Mouse (Mus musculus) MEL (cell line): ENCODE measurements around the gene Pkd1l2. TPM values are rescaled to one million over a fixed set of nuclear protein-coding genes. Genes with fewer than 3 reads are reported as not detected.
A peak's percentile ranks its signal among the peaks of the same experiment; 100 is the strongest.

Source experiments
- DNase-seq: peaks from one replicate; pipeline ENCODE4 v3.0.0; 2011; ENCODE audit warnings: low read depth, low spot score
- H3K27ac ChIP-seq: 2 replicates; pipeline ENCODE4 v1.5.1; 2012; ENCODE audit warnings: low read depth, mild to moderate bottlenecking, control low read depth, low read length, moderate library complexity; ENCODE audit not compliant: control insufficient read depth
- H3K27me3 ChIP-seq, 2 experiments: fragments of 150-350 bp in 1 of 2; sonication (generic) in 1 of 2; 2 replicates each; pipeline ENCODE4 v1.6.1; 2012; ENCODE audit warnings: low read length in 2 of 2, mild to moderate bottlenecking in 2 of 2, improper control_type of control experiment in 1 of 2, moderate library complexity in 1 of 2; ENCODE audit not compliant: insufficient read depth in 2 of 2, control insufficient read depth in 1 of 2
- H3K36me3 ChIP-seq, 2 experiments: 2 replicates each; pipeline ENCODE4 v1.6.1; 2012 to 2014; ENCODE audit warnings: low read length in 2 of 2, improper control_type of control experiment in 1 of 2, inconsistent platforms in 1 of 2, mild to moderate bottlenecking in 1 of 2; ENCODE audit not compliant: insufficient read depth in 2 of 2, control insufficient read depth in 1 of 2
- H3K4me1 ChIP-seq, 2 experiments: fragments of 150-350 bp in 1 of 2; sonication (generic) in 1 of 2; 2 replicates each; pipeline ENCODE4 v1.6.1; 2012; ENCODE audit warnings: low read length in 2 of 2, improper control_type of control experiment in 1 of 2, mild to moderate bottlenecking in 1 of 2; ENCODE audit not compliant: insufficient read depth in 2 of 2, control insufficient read depth in 1 of 2
- H3K4me3 ChIP-seq, 2 experiments: fragments of 150-350 bp in 1 of 2; sonication (generic) in 1 of 2; 2 replicates each; pipeline ENCODE4 v1.5.1; 2012; ENCODE audit warnings: low read depth in 2 of 2, low read length in 2 of 2, mild to moderate bottlenecking in 2 of 2, moderate library complexity in 2 of 2, control low read depth in 1 of 2, improper control_type of control experiment in 1 of 2; ENCODE audit not compliant: control insufficient read depth in 1 of 2, insufficient read depth in 1 of 2
- H3K79me2 ChIP-seq: 2 replicates; pipeline ENCODE4 v1.6.1; 2012; ENCODE audit warnings: mild to moderate bottlenecking, low read length, moderate library complexity; ENCODE audit not compliant: control insufficient read depth, poor library complexity, insufficient read depth
- H3K9ac ChIP-seq: 2 replicates; pipeline ENCODE4 v1.6.1; 2012; ENCODE audit warnings: low read depth, mild to moderate bottlenecking, control low read depth, low read length, moderate library complexity; ENCODE audit not compliant: control insufficient read depth, poor library complexity, severe bottlenecking
- H3K9me3 ChIP-seq: fragments of 150-350 bp; sonication (generic); replicated peaks from 2 replicates; pipeline ENCODE4 v1.6.1; 2012; ENCODE audit warnings: mild to moderate bottlenecking, low read length, improper control_type of control experiment, moderate library complexity; ENCODE audit not compliant: insufficient read depth
- CHD1 ChIP-seq: IDR thresholded peaks from 2 replicates; pipeline ENCODE4 v1.6.1; 2012; ENCODE audit warnings: low read depth, mild to moderate bottlenecking, inconsistent platforms, low read length, improper control_type of control experiment
- CHD2 ChIP-seq: IDR thresholded peaks from 2 replicates; pipeline ENCODE4 v1.6.1; 2011; ENCODE audit warnings: low read length, improper control_type of control experiment
- CTCF ChIP-seq, 3 experiments: IDR thresholded peaks in 2 of 3; conservative IDR thresholded peaks in 1 of 3; 2 replicates each; pipeline ENCODE4 v1.5.1; 2011 to 2012; ENCODE audit warnings: low read length in 3 of 3, low read depth in 2 of 3, mild to moderate bottlenecking in 2 of 3, improper control_type of control experiment in 1 of 3, inconsistent platforms in 1 of 3, mixed read lengths in 1 of 3, moderate library complexity in 1 of 3; ENCODE audit not compliant: control insufficient read depth in 1 of 3, insufficient read depth in 1 of 3, poor library complexity in 1 of 3, severe bottlenecking in 1 of 3
- E2F4 ChIP-seq: IDR thresholded peaks from 2 replicates; pipeline ENCODE4 v1.6.1; 2011; ENCODE audit warnings: low read depth, low read length, improper control_type of control experiment, borderline replicate concordance
- ELF1 ChIP-seq: IDR thresholded peaks from 2 replicates; pipeline ENCODE4 v1.6.1; 2014; ENCODE audit warnings: low read depth, mild to moderate bottlenecking, inconsistent platforms, low read length, improper control_type of control experiment, moderate library complexity
- GABPA ChIP-seq: IDR thresholded peaks from 2 replicates; pipeline ENCODE4 v1.6.1; 2012; ENCODE audit warnings: low read depth, mild to moderate bottlenecking, inconsistent platforms, low read length, improper control_type of control experiment, moderate library complexity
- HCFC1 ChIP-seq: IDR thresholded peaks from 2 replicates; pipeline ENCODE4 v1.6.1; 2012; ENCODE audit warnings: low read depth, mild to moderate bottlenecking, inconsistent platforms, low read length, improper control_type of control experiment, moderate library complexity
- MYB ChIP-seq: IDR thresholded peaks from 2 replicates; pipeline ENCODE4 v1.6.1; 2011; ENCODE audit warnings: mild to moderate bottlenecking, low read depth, low read length, improper control_type of control experiment
- NELFE ChIP-seq: IDR thresholded peaks from 2 replicates; pipeline ENCODE4 v1.6.1; 2011; ENCODE audit warnings: low read depth, low read length, improper control_type of control experiment
- POLR2AphosphoS2 ChIP-seq: IDR thresholded peaks from 2 replicates; pipeline ENCODE4 v1.6.1; 2011; ENCODE audit warnings: low read length, improper control_type of control experiment
- RCOR1 ChIP-seq: IDR thresholded peaks from 2 replicates; pipeline ENCODE4 v1.6.1; 2012; ENCODE audit warnings: low read depth, mild to moderate bottlenecking, inconsistent platforms, low read length, improper control_type of control experiment
- TCF12 ChIP-seq: IDR thresholded peaks from 2 replicates; pipeline ENCODE4 v1.6.1; 2014; ENCODE audit warnings: low read depth, mild to moderate bottlenecking, inconsistent platforms, low read length, improper control_type of control experiment, moderate library complexity
- USF2 ChIP-seq, 2 experiments: IDR thresholded peaks; 2 replicates each; pipeline ENCODE4 v1.6.1; 2011 to 2012; ENCODE audit warnings: improper control_type of control experiment in 2 of 2, low read length in 2 of 2, borderline replicate concordance in 1 of 2, inconsistent platforms in 1 of 2, low read depth in 1 of 2, mild to moderate bottlenecking in 1 of 2; ENCODE audit not compliant: insufficient read depth in 1 of 2
- polyA plus RNA-seq, 2 experiments: library from polyadenylated mRNA; stranded (reverse) in 1 of 2; unstranded in 1 of 2; fragments of >175 nt in 1 of 2; fragments of >200 nt in 1 of 2; gene quantifications; 2 replicates each; pipeline versions ENCODE4 v1.2.1 to v1.2.4; 2012; ENCODE audit warnings: low replicate concordance in 2 of 2, low read depth in 1 of 2; ENCODE audit not compliant: insufficient read length in 2 of 2, insufficient read depth in 1 of 2, missing spikeins in 1 of 2
- total RNA-seq: library from RNA; depleted of rRNA; stranded (reverse); fragments of 300-350 nt; gene quantifications from 2 replicates; pipeline ENCODE4 v1.2.3, GENCODE M21; 2012

Pkd1l2 gene
- total and polyA plus RNA-seq, 3 experiments, result 0.86 to 1.5 TPM; not detected in 1

DNA sequence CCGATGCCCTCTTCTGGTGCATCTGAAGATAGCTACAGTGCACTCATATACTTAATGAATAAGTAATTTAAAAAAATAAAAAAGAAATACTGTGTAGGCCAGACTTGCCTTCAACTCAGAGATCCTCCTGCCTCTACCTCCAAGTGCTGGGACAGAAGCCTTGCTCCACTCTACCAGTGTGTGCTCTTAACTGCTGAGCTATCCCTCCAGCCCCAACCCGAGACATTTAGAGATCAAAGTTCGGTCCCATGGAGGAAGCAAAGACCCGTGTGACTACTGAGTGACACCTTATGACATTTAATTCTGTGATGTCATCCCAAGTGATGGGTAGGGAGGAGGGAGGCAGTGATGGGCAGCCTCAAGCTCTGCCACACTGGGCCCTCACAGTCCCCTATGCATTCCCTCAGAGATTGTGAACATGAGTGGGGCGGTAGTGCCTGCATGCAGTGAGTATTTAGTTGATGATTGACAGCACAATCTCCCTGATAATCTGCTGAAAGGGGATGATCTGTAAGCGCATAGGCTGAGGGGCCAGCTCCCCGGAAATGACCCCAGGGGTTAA lies 44.8 kb downstream of the Pkd1l2 start:
- H3K79me2 ChIP-seq, result no peaks in the 10 kb centered on the region
- no peak overlapping the region for H3K9ac ChIP-seq
- 0 out of 4 replicates have a peak, but pooled peaks cover 0 to under 1% of the 10 kb centered on the region in 2 experiments for H3K4me1 ChIP-seq
- TF ChIP-seq E2F4, result no peak
- TF ChIP-seq CTCF (IDR thresholded peaks at IDR 0.05 in 2 of 3, conservative IDR thresholded peaks at IDR 0.05 in 1 of 3; ENCODE audit: control insufficient read depth in 1 of 3, insufficient read depth in 1 of 3, low read depth in 2 of 3, low read length in 3 of 3, poor library complexity in 1 of 3, severe bottlenecking in 1 of 3), result peak in 1 of 3 experiments; percentile 19; a peak in 1 of 6 replicates
- H3K27ac ChIP-seq, result no peak overlapping the region
- H3K4me3 ChIP-seq, result no peak overlapping the region
- no peaks in the 10 kb centered on the region for H3K27me3 ChIP-seq
- H3K36me3 ChIP-seq, result no peaks in the 10 kb centered on the region
- H3K9me3 ChIP-seq, result no peaks in the 10 kb centered on the region
- DNase-seq, result no peak

DNA sequence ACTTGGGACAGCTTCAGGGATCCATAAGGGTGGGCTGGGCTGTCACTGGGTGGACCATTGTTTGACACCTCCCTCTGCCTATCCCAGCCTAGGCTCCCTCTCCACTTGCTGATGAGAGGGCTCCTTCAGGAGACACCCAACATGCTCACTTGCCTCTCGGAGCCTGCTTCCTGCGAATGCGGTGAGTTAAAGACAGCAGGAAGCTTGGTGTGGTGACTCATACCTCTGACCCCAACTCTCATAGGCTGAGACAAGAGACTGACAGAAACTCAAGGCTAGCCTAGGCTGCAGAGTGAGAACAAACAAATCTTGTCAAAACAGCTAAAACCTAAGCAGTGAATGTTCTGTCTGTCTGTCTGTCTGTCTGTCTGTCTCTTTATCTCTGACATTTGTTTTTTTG lies 48.9 kb downstream of the Pkd1l2 start:
- no peak for TF ChIP-seq MYB
- TF ChIP-seq POLR2AphosphoS2, result no peak
- no peaks in the 10 kb centered on the region for H3K9me3 ChIP-seq
- DNase-seq, result peak; percentile 50
- no peaks in the 10 kb centered on the region for H3K79me2 ChIP-seq
- no peak overlapping the region for H3K27ac ChIP-seq
- H3K4me3 ChIP-seq, result no peak overlapping the region
- no peaks in the 10 kb centered on the region for H3K4me1 ChIP-seq
- H3K36me3 ChIP-seq, result no peaks in the 10 kb centered on the region
- H3K27me3 ChIP-seq, result no peaks in the 10 kb centered on the region
- H3K9ac ChIP-seq, result no peak overlapping the region

GRCm38 (mm10) chr8:117032609-117033008 lies 49.6 kb downstream of the Pkd1l2 start:
- no peak overlapping the region for H3K9ac ChIP-seq
- no peaks in the 10 kb centered on the region for H3K27me3 ChIP-seq
- H3K36me3 ChIP-seq, result no peaks in the 10 kb centered on the region
- no peak overlapping the region for H3K4me3 ChIP-seq
- H3K79me2 ChIP-seq, result no peaks in the 10 kb centered on the region
- H3K9me3 ChIP-seq, result no peaks in the 10 kb centered on the region
- H3K27ac ChIP-seq, result no peak overlapping the region
- H3K4me1 ChIP-seq, result no peaks in the 10 kb centered on the region
- no peak for TF ChIP-seq USF2 (IDR thresholded peaks at IDR 0.05; ENCODE audit: borderline replicate concordance in 1 of 2, insufficient read depth in 1 of 2, low read depth in 1 of 2, low read length in 2 of 2)
- TF ChIP-seq GABPA, result no peak
- TF ChIP-seq HCFC1, result no peak
- no peak for TF ChIP-seq ELF1
- TF ChIP-seq RCOR1, result no peak
- TF ChIP-seq NELFE, result no peak
- no peak for TF ChIP-seq TCF12
- TF ChIP-seq CHD1, result no peak
- no peak for TF ChIP-seq CTCF (IDR thresholded peaks at IDR 0.05 in 2 of 3, conservative IDR thresholded peaks at IDR 0.05 in 1 of 3; ENCODE audit: control insufficient read depth in 1 of 3, insufficient read depth in 1 of 3, low read depth in 2 of 3, low read length in 3 of 3, poor library complexity in 1 of 3, severe bottlenecking in 1 of 3)
- TF ChIP-seq E2F4, result no peak
- no peak for TF ChIP-seq CHD2
- TF ChIP-seq, all 39 proteins: peak for 0
- DNase-seq, result no peak
